Mouse (Mus musculus): ENCODE measurements at regions not wholly inside any gene's neighbourhood (a gene's known extent, or its start where the extent isn't known, plus 50 kb on each side); places are given as distances from the start of the nearest gene placed in this dataset.

GRCm38 (mm10) chr1:114456406-114456805 lies 1228.2 kb upstream of the Cntnap5a start:
- DNase-seq (ENCODE audit: extremely low spot score in 1 of 2, low spot score in 1 of 2): peak in 1 of 2 experiments; percentile 23

DNA sequence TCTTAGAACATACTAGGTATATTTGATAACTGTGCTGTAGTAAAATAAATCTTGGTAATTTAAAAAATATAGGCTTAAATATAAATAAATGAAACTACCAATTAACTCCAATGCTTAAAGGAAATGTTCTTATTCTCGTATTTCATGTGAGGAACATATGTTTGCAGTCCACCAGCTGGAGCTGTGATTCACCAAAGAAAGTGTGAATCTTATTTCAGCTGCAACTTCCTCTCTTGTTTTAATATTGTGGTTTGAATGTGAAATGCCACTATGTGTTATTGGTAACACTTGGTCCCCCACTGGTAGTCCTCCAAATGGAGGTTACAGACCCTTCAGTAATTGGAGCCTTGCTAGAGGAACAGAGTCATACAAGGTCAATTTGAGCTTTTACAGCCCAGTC lies 1188.1 kb upstream of the Cntnap5a start:
- DNase-seq (ENCODE audit: extremely low spot score in 1 of 2, low spot score in 1 of 2): peak in 1 of 2 experiments; percentile 50

DNA sequence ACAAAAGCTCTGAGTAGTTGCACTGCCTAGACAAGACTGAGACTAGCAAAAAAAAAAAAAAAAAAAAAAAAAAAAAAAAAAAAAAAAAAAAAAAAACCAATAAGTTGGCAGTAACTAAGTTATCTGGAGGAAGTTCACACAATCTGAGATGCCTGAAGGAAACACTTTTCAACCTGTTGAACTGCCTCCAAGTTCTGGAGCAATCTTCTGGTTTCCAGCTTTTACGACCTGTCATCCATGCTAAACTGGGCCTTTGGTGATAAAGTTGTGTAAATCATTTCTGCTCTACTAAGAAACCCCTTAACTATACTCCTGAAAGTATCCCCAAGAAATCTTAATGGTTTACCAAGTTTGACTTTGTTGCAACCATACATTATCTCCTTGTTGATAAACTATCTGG lies 1168.8 kb upstream of the Cntnap5a start:
- no peak for DNase-seq (ENCODE audit: extremely low spot score in 1 of 2, low spot score in 1 of 2)

DNA sequence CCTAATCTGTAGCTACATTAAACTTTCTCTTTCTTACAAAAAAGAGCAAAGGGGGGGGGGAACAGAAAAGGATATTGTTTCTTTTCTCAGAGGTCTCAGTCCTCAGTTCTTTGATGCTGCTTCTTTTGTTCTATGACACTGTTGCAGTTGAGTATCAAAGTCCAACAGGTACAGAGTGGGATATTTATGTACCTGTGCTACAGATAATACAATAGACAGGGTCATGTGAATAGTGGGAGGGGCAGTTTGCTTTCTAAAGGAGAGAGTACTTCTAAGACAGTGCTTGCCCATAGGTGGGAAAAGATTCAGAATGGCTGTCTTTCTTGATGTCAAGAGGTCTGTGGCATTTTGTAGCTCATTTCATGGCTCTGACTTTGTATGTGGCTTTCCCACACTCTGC lies 1164.7 kb upstream of the Cntnap5a start:
- no peak for DNase-seq (ENCODE audit: extremely low spot score in 1 of 2, low spot score in 1 of 2)

DNA sequence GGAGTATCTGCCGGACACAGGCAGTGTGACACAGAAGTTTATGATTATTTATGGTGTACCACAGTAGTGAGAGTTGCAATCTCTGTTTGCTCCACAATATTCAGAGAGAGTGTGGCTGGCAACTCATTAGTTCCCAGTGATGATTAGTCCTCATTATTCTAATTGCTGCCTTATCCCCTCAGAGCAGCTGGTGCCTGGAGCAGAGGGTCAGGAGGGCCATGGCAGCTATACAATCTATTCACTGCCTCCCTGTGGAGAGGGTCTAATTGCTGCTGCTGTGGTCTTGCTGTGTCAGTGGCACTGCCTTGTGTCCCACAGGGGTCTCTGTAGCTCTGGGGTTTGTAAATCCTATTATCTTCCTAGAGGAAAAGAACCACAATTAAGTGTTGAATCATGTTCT lies 1156.0 kb upstream of the Cntnap5a start:
- DNase-seq (ENCODE audit: extremely low spot score in 1 of 2, low spot score in 1 of 2): no peak

- no peak for DNase-seq (ENCODE audit: extremely low spot score in 1 of 2, low spot score in 1 of 2)
Observed at GRCm38 (mm10) chr1:114533881-114534280, 1150.7 kb upstream of the Cntnap5a start.

- DNase-seq (ENCODE audit: extremely low spot score in 1 of 2, low spot score in 1 of 2): peak in 1 of 2 experiments; percentile 33
Observed at GRCm38 (mm10) chr1:114546997-114547396, 1137.6 kb upstream of the Cntnap5a start.

- no peak for DNase-seq (ENCODE audit: extremely low spot score in 1 of 2, low spot score in 1 of 2)
Observed at GRCm38 (mm10) chr1:114552719-114553118, 1131.8 kb upstream of the Cntnap5a start.

- no peak for DNase-seq (ENCODE audit: extremely low spot score in 1 of 2, low spot score in 1 of 2)
Observed at GRCm38 (mm10) chr1:114554453-114554852, 1130.1 kb upstream of the Cntnap5a start.
